Mouse (Mus musculus) thymus, postnatal 36 days (tissue): ENCODE data around the gene Pgghg.

Experiments used
- DNase-seq, 2 experiments: peaks; one replicate each; pipeline ENCODE4 v3.0.0; 2022; ENCODE audit warnings: mixed read lengths in 2 of 2

Gene Pgghg

DNA sequence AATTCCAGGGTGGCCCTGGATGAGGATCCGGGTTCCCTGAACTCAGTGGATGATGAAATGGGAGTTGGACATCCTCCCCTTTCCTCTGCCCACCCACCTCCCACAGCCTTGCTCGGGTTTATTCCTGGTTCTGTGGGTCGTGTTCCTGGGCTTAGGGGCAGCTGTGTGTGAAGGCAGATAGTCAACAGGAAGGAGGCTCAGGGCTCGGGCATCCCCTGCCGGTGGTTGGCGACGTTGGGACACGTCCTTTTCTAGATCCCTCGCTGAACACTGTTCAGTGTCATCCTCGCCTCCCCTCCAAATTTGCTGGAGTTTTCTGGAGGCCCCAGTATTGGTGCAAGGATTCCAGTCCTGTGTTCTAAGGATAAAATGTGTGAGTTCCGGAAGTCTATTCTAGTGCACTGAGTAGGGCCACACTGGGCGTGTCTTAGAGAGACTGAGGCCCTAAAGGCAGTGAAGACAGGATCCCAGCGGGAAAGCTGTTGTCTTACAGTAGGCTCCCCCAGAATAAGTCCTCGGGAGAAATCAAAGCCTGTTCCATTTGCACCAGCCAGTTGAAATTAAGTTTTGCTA, 50.0 kb downstream of the Pgghg start:
- DNase-seq, result no peak
